Mouse (Mus musculus) cerebellum, adult (tissue): ENCODE data around the gene Neb.
"Not testable (repeated sequence)": the region's sequence is repeated elsewhere in the genome, so short reads cannot be mapped to it uniquely, and the experiment has no call there.

Experiments
- ATAC-seq: cut with Nextera tagmentation; 2 replicates; pipeline ENCODE4 v1.9.2; 2017; ENCODE audit warnings: mild to moderate bottlenecking, moderate library complexity, mixed read lengths; ENCODE audit not compliant: insufficient number of reproducible peaks, low FRiP score, low TSS enrichment

Gene Neb

GRCm38 (mm10) chr2:52212561-52212961 lies 165.7 kb downstream of the Neb start:
- peak; percentile 95 for ATAC-seq

- ATAC-seq: no peak
Observed at GRCm38 (mm10) chr2:52211358-52211899, 166.8 kb downstream of the Neb start.

- no peak for ATAC-seq
Observed at GRCm38 (mm10) chr2:52210685-52211084, 167.6 kb downstream of the Neb start.

- ATAC-seq: 0 out of 2 replicates have a peak, but pooled peaks have one; percentile 27
Observed at GRCm38 (mm10) chr2:52204992-52205391, 173.3 kb downstream of the Neb start.

- peak; percentile 92 for ATAC-seq
Observed at GRCm38 (mm10) chr2:52193629-52194028, 184.6 kb downstream of the Neb start.

GRCm38 (mm10) chr2:52179678-52180077 lies 198.6 kb downstream of the Neb start:
- no peak for ATAC-seq

- no peak for ATAC-seq
Observed at GRCm38 (mm10) chr2:52177726-52178125, 200.5 kb downstream of the Neb start.

GRCm38 (mm10) chr2:52177184-52177583 lies 201.1 kb downstream of the Neb start:
- ATAC-seq: peak; percentile 81

GRCm38 (mm10) chr2:52176537-52176936 lies 201.7 kb downstream of the Neb start:
- peak; percentile 92 for ATAC-seq

- ATAC-seq: no peak
Observed at GRCm38 (mm10) chr2:52174951-52175350, 203.3 kb downstream of the Neb start.

- ATAC-seq: no peak
Observed at GRCm38 (mm10) chr2:52169243-52170005, 208.8 kb downstream of the Neb start.

GRCm38 (mm10) chr2:52153064-52153463 lies 225.2 kb downstream of the Neb start:
- ATAC-seq: no peak

- no peak for ATAC-seq
Observed at GRCm38 (mm10) chr2:52133351-52133750, 244.9 kb downstream of the Neb start.

GRCm38 (mm10) chr2:52131370-52131769 lies 246.9 kb downstream of the Neb start:
- not testable (repeated sequence) for ATAC-seq

GRCm38 (mm10) chr2:52114086-52114485 lies 264.2 kb downstream of the Neb start:
- no peak for ATAC-seq
